Mouse (Mus musculus): ENCODE results near the gene Nxf1.
A peak's percentile ranks its signal among the peaks of the same experiment; 100 is the strongest.

Gene Nxf1

GRCm38 (mm10) chr19:8770567-8771270 lies 13.8 kb downstream of the Nxf1 start, which contains the start of gene Tmem223:
Tmem223 (plus strand) TSS chr19:8770996.
- DNase-seq (ENCODE audit: low read depth) = peak; percentile 83

DNA sequence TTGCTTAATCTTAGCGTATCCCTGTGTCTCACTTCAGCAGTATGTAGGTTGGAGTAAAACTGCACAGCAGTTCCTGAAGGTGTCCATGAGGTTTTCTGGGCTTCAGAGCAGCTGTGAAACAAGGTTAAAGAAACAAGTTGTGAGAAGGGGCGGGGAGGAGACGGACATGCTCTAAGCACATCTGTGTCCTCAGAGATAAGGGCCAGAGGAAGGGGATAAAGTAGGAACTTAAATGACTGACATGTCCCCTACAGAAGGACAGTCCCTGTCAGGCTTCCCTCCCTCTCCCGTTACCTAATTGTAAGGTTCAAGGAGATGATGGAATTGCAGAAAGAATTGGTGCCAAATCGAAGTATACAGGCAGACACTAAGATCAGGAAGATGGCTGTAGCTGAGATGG lies 16.1 kb downstream of the Nxf1 start:
- peak; percentile 70 for DNase-seq (ENCODE audit: low read depth)

- DNase-seq (ENCODE audit: low read depth) = peak; percentile 49
These were observed 16.5 kb downstream of the Nxf1 start for GRCm38 (mm10) chr19:8773409-8773808.

DNA sequence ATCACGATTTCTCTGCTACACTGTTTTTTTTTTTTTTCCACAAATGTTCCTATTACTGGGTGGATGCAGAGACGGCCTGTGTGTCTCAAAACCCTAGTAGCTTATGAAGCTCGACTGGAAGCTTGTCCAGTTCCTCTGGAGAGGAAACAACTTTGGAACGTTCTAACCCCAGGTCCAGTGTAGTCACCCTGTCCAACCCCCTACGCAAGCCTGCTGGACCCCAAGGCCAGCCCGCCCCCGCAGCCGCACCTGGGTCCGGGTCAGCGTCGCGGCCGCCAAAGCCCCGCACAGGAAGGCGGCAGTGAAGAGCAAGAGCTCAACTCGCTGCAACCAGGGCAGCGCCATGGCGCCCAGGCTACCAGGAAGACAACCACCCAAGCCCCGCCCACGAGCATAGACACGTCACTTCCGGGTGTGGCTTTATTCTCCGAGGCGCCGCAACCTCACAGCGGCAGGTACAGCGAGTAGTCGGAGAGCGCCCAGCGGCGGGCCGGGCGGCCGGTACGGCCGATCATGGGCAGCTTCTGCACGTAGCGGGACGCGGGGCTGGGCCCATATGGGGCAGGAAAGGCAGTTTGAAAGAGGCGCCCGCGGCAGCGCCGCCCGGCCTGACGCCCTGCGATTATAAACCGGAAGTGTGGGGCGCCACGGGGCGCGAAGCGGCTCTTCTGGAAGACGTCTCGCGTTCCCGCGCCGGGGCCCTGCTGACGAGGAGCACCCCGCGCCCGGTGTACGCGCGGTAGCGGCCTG lies 17.4 kb downstream of the Nxf1 start, which contains the start of gene Tmem179b:
Gene Tmem179b (minus strand): TSS at position 382 of the 750 bp plus-strand sequence.
- DNase-seq (ENCODE audit: low read depth) = peak; percentile 95

DNA sequence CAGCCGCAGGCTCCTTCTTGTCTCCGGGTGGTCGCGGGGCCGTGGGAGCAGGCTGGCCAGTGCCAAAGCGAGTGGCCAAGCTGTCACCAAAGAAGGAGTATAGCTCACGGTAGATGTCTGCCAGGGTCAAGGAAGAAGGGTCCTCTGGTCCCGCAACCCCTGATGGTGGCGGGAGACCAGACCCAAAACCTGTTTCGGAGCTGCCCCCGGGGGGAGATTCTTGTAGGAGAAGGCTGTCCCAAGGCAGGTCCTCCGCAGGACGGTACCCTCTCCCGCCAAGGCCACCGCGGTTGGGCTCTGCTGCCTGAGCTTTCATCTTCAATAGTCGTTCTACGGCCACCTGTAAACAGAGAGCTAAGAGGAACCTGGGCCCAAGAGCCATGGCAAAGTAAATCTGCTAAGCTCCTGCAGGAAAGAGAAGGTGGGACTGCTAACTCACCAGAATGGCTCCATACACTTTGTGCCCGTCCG lies 18.1 kb downstream of the Nxf1 start:
- peak; percentile 40 for DNase-seq (ENCODE audit: low read depth)

GRCm38 (mm10) chr19:8786008-8786781 lies 29.3 kb downstream of the Nxf1 start, which contains the start of gene Taf6l:
Taf6l (minus strand) TSS chr19:8786417.
- peak; percentile 98 for DNase-seq (ENCODE audit: low read depth)

- DNase-seq (ENCODE audit: low read depth) = no peak
These were observed 31.6 kb downstream of the Nxf1 start for GRCm38 (mm10) chr19:8788521-8788920.

DNA sequence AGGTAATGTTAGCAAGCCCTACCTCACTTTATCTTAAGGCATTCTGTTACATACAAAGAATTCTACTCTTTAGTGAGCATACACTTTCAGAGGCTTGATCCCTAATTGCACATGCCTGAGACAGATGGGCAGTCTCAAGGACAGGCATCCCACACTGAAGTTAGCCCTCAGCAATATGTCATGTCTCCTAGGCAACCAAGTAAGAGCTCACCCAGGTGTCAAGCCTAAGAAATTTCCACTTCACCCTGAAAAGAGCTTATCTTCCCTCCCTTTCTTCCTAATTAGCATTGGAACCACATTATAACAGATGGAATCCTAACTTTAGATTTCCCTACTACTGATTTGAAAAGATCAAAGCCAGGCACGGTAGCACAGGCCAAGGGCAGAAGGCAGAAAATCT lies 32.3 kb downstream of the Nxf1 start:
- DNase-seq (ENCODE audit: low read depth) = no peak

GRCm38 (mm10) chr19:8790171-8790570 lies 33.3 kb downstream of the Nxf1 start:
- DNase-seq (ENCODE audit: low read depth) = no peak

GRCm38 (mm10) chr19:8798264-8798946 lies 41.5 kb downstream of the Nxf1 start, which contains the start of gene Polr2g:
Polr2g (minus strand) TSS chr19:8798577.
- peak; percentile 97 for DNase-seq (ENCODE audit: low read depth)

GRCm38 (mm10) chr19:8798947-8799315 lies 42.1 kb downstream of the Nxf1 start:
- no peak for DNase-seq (ENCODE audit: low read depth)

- DNase-seq (ENCODE audit: low read depth) = peak; percentile 99
These were observed 45.4 kb downstream of the Nxf1 start, which contains the start of gene Zbtb3 for GRCm38 (mm10) chr19:8802130-8802821. Zbtb3 (plus strand) TSS chr19:8802555.

- DNase-seq (ENCODE audit: low read depth) = peak; percentile 91
These were observed 46.4 kb downstream of the Nxf1 start for GRCm38 (mm10) chr19:8803204-8803780.

- DNase-seq (ENCODE audit: low read depth) = peak; percentile 96
These were observed 47.2 kb downstream of the Nxf1 start for GRCm38 (mm10) chr19:8803879-8804660.

GRCm38 (mm10) chr19:8806810-8807209 lies 49.9 kb downstream of the Nxf1 start:
- DNase-seq (ENCODE audit: low read depth) = no peak

GRCm38 (mm10) chr19:8815812-8816211 lies 58.9 kb downstream of the Nxf1 start:
- peak; percentile 51 for DNase-seq (ENCODE audit: low read depth)

DNA sequence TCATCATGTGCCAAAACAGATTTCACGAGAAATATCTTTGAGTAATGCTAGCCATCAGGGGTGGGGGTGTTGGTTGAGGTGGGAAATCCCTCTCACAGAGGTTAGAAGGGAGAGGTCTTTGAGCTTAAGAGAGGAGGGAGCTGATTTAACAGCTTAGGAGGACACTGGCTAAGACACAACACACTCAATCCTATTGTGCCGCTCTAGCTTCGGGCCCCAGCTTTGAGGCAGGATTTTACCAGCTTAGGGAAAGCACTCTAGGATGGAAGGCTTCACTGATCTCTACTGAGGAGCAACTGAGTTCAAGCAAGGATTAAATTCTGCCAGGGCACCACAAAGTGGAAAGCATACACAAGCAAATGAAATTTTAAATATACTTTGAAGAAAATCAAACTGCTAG lies 60.1 kb downstream of the Nxf1 start:
- no peak for DNase-seq (ENCODE audit: low read depth)

DNA sequence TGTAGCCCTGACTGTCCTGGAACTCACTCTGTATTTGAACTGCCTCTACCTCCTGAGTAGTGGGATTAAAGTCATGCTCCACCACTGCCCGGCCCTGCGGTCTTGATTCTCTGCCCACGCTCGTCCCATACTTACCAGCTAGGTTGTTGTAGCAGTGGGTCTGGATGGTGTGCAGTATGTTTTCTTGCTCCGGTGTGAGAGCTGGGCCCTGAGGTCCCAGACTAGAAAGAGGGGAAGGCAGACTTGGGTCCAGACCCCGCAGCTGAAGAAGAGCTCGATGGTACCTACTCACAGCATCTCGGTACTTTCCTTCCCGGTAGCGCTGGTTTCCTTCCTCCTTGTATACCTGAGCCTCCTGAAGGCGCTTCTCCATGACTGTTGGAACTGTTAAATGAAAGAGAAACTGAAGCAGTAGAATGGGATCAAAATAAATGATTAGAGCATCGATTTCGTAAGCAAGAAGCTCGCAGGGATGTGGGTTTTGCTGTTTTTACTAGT lies 61.5 kb downstream of the Nxf1 start:
- DNase-seq (ENCODE audit: low read depth) = no peak

DNA sequence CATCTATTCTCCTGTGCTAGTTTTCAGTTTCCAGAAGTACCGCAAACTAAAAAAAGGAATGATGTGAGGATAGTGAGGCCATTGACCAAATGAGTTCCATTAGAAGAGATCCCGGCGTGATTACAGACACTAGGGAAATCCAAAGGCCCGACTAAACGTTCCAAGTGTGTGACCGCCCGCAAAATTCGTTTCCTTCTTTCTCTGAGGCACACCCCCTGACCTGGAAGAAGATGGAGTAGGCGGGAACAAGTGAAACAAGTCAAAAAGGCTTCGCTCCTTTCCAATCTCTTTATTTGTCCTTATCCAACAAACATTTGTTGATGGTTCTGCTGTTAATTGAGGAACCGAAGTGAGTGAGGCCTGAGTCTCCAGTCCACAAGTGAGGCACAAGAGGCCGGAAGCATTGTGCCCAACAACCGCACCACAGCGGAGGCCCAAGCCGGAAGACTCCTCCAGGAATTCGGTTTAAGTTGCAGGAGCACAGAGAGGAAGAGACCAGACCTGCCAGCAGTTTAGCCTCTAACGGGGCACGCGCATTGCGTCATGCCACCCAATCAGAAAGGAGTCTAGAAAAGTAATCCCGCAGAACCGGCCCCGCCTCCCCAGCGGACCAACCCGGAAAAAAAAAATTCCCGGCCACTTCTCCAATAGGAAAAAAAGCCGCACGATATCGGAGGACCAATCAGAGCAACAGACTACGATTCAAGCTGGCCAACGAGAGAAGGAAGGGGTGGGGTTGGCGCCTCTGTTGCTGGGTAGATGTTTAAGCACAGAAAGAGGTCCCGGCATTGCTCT lies 62.1 kb downstream of the Nxf1 start, which contains the start of gene Ttc9c:
Gene Ttc9c (minus strand): TSS at position 533 of the 795 bp plus-strand sequence.
- peak; percentile 100 for DNase-seq (ENCODE audit: low read depth)
